Mouse (Mus musculus) liver, embryonic 13.5 days (tissue): ENCODE measurements around the gene Mdga1. TPM values are rescaled to one million over a fixed set of nuclear protein-coding genes. Genes with fewer than 3 reads are reported as not detected.
"Not testable (repeated sequence)": the region's sequence is repeated elsewhere in the genome, so short reads cannot be mapped to it uniquely, and the experiment has no call there.

Source experiments
- ATAC-seq: fragments of 200-750 bp; cut with Nextera tagmentation; 2 replicates; pipeline ENCODE4 v1.8.0; 2017; ENCODE audit warnings: low read depth, mild to moderate bottlenecking, moderate number of reproducible peaks, moderate library complexity
- DNase-seq: peaks from one replicate; pipeline ENCODE4 v3.0.0; 2022
- H3K27ac ChIP-seq: fragments of 300-500 bp; sonication (generic); 2 replicates; pipeline ENCODE4 v1.5.1; 2015; ENCODE audit warnings: moderate library complexity, mild to moderate bottlenecking, inconsistent platforms
- H3K27me3 ChIP-seq: fragments of 300-500 bp; sonication (generic); 2 replicates; pipeline ENCODE4 v1.6.1; 2015; ENCODE audit warnings: mild to moderate bottlenecking, inconsistent platforms
- H3K36me3 ChIP-seq: fragments of 300-500 bp; sonication (generic); 2 replicates; pipeline ENCODE4 v1.6.1; 2015; ENCODE audit warnings: mild to moderate bottlenecking, inconsistent platforms
- H3K4me1 ChIP-seq: fragments of 300-500 bp; sonication (generic); replicated peaks from 2 replicates; pipeline ENCODE4 v1.6.1; 2015; ENCODE audit warnings: inconsistent platforms
- H3K4me2 ChIP-seq: fragments of 300-500 bp; sonication (generic); 2 replicates; pipeline ENCODE4 v1.6.1; 2015; ENCODE audit warnings: inconsistent platforms, mild to moderate bottlenecking, moderate library complexity
- H3K4me3 ChIP-seq: fragments of 300-500 bp; sonication (generic); replicated peaks from 2 replicates; pipeline ENCODE4 v1.5.1; 2015; ENCODE audit warnings: mild to moderate bottlenecking, inconsistent platforms
- H3K9ac ChIP-seq: fragments of 300-500 bp; sonication (generic); 2 replicates; pipeline ENCODE4 v1.6.1; 2015; ENCODE audit warnings: mild to moderate bottlenecking, inconsistent platforms
- H3K9me3 ChIP-seq: fragments of 300-500 bp; sonication (generic); replicated peaks from 2 replicates; pipeline ENCODE4 v1.6.1; 2016; ENCODE audit warnings: inconsistent platforms
- WGBS: fragments of 180-500 bp; shearing (Covaris S2); methylation state at CpG from one replicate; pipeline ENCODE4 v1.1.7; 2015; ENCODE audit not compliant: insufficient replicate concordance; 5-methylcytosine and 5-hydroxymethylcytosine counted together
- polyA plus RNA-seq: library from polyadenylated mRNA; unstranded; fragments of >200 nt; fragmentation: Nextera tagmentation; extraction: Ambion mirVana; gene quantifications from 2 replicates; pipeline ENCODE4 v1.2.1, GENCODE M21; 2015

The Mdga1 gene
- polyA plus RNA-seq, 1 experiment from 2014 or later: 1.1 TPM

DNA sequence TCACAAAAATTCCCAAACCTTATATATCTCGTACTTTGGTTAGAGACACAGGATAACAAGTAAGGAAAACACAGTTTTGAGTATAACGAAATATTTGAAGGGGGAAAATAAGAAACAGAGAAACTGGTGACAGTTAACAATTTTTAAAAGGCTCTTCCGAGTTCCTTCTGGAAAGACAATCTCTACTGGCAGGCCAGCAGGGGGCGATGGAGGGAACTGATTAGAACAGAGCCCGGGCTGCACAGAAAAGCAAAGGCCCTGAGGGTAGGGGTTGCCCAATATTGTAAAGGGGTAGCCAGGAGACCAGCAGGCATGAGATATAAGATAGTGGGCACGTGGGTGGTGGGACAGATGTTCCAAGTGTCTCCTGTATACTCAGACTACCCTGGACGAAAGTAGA is 173.8 kb downstream of the Mdga1 start:
- Histone ChIP-seq H3K36me3 (no peaks in the 10 kb centered on the region), H3K9me3 (no peaks in the 10 kb centered on the region), H3K4me3 (no peak overlapping the region), H3K27ac (no peak overlapping the region), H3K27me3 (peaks cover 44% of the 10 kb centered on the region), H3K4me1 (0 out of 2 replicates have a peak, but pooled peaks cover 10% of the 10 kb centered on the region), H3K4me2 (no peak overlapping the region), H3K9ac (no peak overlapping the region)
- ATAC-seq: no peak
- DNase-seq: peak; percentile 60
- WGBS: 10% methylated on average over 7 of the region's 7 CpGs

DNA sequence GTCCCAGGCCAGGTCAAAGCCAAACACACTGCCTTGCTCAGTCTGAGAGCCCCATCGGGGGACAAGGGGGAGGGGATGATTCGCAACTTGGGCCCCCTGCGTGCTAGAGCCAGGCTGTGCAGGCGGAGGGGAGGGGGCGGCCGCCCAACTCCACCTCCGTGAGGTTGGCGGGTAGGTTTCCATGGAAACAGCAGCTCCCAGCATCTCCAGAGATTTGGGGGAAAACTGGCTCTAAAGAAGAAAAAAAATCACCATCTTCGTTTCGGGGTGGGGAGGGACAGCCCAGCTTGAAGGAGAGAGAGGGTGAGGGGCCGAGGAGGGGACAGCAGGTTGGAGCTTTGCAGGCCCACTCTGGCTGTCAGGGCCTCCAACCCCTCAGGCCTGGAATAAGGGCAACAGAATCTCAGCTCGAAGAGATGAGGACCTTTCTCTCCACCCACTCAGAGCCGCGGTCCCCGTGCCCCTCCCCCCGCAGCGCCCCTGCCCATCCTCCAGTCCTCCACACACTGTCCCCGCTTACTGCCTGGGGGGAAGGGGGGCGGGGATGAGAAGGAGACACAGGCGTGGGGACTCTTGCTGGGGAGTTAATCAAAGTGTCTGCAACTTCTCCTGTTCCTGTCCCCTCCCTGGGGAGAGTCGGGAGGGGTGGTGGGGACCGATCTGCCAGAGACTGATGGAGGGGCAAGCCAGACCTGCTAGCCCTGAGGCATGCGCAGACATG is 174.7 kb downstream of the Mdga1 start:
- ATAC-seq: no peak
- Histone ChIP-seq H3K4me3 (no peak overlapping the region), H3K9ac (no peak overlapping the region)

GRCm38 (mm10) chr17:29791531-29792050 is 178.3 kb downstream of the Mdga1 start:
- WGBS: 76% methylated on average over 9 of the region's 9 CpGs
- H3K9ac ChIP-seq: no peak overlapping the region
- no peaks in the 10 kb centered on the region for H3K9me3 ChIP-seq

More for the DNA sequence above, 174.7 kb downstream of the Mdga1 start:
- no peak overlapping the region for H3K27ac ChIP-seq
- no peaks in the 10 kb centered on the region for H3K9me3 ChIP-seq
- WGBS: 27% methylated on average over 22 of the region's 23 CpGs
- no peaks in the 10 kb centered on the region for H3K36me3 ChIP-seq
- no peak for DNase-seq
- H3K4me1 ChIP-seq: 0 out of 2 replicates have a peak, but pooled peaks cover 10% of the 10 kb centered on the region
- peaks cover 42% of the 10 kb centered on the region for H3K27me3 ChIP-seq
- H3K4me2 ChIP-seq: no peak overlapping the region

DNA sequence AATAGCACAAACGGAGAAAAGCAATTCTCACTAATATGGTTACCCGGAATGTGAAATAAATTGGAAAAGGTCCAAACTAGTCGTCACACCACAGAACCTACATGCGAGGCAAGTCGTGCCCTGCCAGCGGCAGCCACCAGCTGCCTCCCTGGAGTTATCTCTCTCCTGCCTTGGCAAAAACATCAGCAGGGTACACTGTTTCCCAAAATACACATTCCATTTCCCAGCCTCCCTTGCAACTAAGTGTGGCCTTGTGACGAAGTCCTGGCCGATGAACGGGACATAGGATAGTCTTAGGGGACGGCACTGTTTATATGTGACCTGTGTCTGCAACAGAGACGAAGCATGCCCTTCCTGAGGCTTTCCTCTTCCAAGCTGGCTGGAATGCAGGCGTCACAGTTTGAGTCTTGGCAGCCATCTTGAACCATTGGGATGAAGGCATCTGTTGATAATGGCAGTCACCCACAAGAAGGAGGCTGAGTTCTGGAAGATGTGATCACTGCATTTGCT is 179.6 kb downstream of the Mdga1 start:
- WGBS: 78% methylated on average over 12 of the region's 12 CpGs
- Histone ChIP-seq H3K4me1 (0 out of 2 replicates have a peak, but pooled peaks cover 1% of the 10 kb centered on the region), H3K9ac (no peak overlapping the region), H3K4me3 (no peak overlapping the region), H3K36me3 (no peaks in the 10 kb centered on the region), H3K9me3 (no peaks in the 10 kb centered on the region), H3K27me3 (peaks cover 14% of the 10 kb centered on the region), H3K4me2 (no peak overlapping the region), H3K27ac (no peak overlapping the region)
- ATAC-seq: no peak
- DNase-seq: no peak

More at GRCm38 (mm10) chr17:29791531-29792050, 178.3 kb downstream of the Mdga1 start:
- H3K36me3 ChIP-seq: no peaks in the 10 kb centered on the region
- H3K27me3 ChIP-seq: peaks cover 20% of the 10 kb centered on the region
- 0 out of 2 replicates have a peak, but pooled peaks cover 7% of the 10 kb centered on the region for H3K4me1 ChIP-seq
- H3K27ac ChIP-seq: no peak overlapping the region
- ATAC-seq: no peak
- H3K4me2 ChIP-seq: no peak overlapping the region
- H3K4me3 ChIP-seq: no peak overlapping the region
- no peak for DNase-seq

DNA sequence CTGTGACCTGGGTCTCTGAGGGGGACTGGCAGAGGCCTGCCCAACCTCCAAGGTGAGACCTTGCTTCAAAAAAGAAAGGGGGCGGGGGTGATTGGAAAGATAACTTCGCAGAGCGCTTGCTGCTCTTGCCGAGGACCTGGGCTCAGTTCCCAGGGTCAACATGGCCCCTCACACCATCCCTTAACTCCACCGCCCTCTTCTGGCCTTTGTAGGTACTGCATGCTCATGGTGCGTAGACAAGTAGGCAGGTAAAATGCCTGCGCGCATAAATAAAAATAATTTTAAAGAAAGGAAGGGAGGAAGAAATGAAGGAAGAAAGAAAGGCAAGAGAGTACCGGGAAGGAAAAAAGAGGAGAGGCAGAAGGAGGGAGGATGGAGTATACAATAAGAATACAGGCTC is 180.2 kb downstream of the Mdga1 start:
- 63% methylated on average over 9 of the region's 9 CpGs for WGBS
- ATAC-seq (no peak), DNase-seq (no peak)
- H3K36me3 ChIP-seq: no peaks in the 10 kb centered on the region
- no peaks in the 10 kb centered on the region for H3K4me1 ChIP-seq
- no peak overlapping the region for H3K9ac ChIP-seq
- H3K27ac ChIP-seq: no peak overlapping the region
- no peaks in the 10 kb centered on the region for H3K9me3 ChIP-seq
- H3K4me3 ChIP-seq: no peak overlapping the region
- H3K4me2 ChIP-seq: no peak overlapping the region
- H3K27me3 ChIP-seq: peaks cover 8% of the 10 kb centered on the region

DNA sequence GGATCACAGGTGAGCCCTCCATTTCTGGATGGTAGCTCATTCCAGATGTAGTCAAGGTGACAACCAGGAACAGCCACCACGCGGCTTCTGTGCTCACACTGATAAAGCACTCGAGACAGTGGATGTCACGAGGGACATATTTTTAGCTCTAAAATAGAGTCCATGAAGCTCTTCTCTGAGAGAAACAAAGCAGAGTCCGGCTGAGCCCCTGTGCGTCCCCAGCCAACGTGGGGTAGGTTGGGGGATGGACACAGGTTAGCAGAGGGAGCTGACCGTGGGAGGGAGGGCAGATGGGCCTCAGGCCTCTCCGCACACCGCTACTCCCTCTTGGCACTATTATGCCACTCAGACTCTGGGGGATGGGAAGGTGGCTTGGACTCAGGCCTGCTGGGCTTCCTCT is 181.3 kb downstream of the Mdga1 start:
- no peak for DNase-seq
- Histone ChIP-seq H3K4me1 (no peaks in the 10 kb centered on the region), H3K9ac (no peak overlapping the region), H3K27me3 (no peaks in the 10 kb centered on the region), H3K9me3 (no peaks in the 10 kb centered on the region), H3K27ac (no peak overlapping the region), H3K36me3 (no peaks in the 10 kb centered on the region), H3K4me2 (no peak overlapping the region), H3K4me3 (no peak overlapping the region)
- WGBS: 65% methylated on average over 10 of the region's 10 CpGs
- no peak for ATAC-seq

GRCm38 (mm10) chr17:29784820-29785219 is 185.1 kb downstream of the Mdga1 start:
- no peaks in the 10 kb centered on the region for H3K36me3 ChIP-seq
- H3K9ac ChIP-seq: no peak overlapping the region
- H3K27me3 ChIP-seq: no peaks in the 10 kb centered on the region
- no peaks in the 10 kb centered on the region for H3K4me1 ChIP-seq
- ATAC-seq (no peak), DNase-seq (no peak)
- no peak overlapping the region for H3K27ac ChIP-seq
- 59% methylated on average over 9 of the region's 9 CpGs for WGBS
- H3K4me2 ChIP-seq: no peak overlapping the region
- no peaks in the 10 kb centered on the region for H3K9me3 ChIP-seq
- no peak overlapping the region for H3K4me3 ChIP-seq

- H3K9me3 ChIP-seq, H3K4me3 ChIP-seq, ATAC-seq, H3K9ac ChIP-seq, H3K4me2 ChIP-seq, H3K27ac ChIP-seq, H3K36me3 ChIP-seq, H3K4me1 ChIP-seq, H3K27me3 ChIP-seq, DNase-seq: not testable (repeated sequence)
- 54% methylated on average over 4 of the region's 4 CpGs for WGBS
Measured at GRCm38 (mm10) chr17:29781472-29781871, 188.4 kb downstream of the Mdga1 start.

DNA sequence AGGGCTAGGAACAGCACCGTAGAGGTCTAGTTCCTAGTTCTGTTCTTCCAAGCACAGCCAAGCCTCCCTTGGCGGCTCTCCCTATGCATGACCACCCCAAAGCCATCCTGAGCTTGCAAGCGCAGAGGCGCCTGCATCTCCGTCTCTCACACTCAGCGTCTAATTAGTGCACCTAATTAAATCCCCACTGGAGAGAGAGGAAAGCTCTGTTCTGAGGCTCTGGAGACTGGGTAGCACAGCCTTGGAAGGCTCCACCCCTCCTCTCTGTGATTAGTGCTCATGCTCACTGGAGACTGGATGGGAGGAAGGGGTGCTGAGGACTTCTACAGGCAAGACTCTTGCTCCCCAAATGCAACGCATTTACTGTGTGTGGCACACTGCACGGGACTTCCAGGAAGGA is 191.9 kb downstream of the Mdga1 start:
- Histone ChIP-seq H3K9me3 (no peaks in the 10 kb centered on the region), H3K9ac (no peak overlapping the region), H3K4me3 (no peak overlapping the region), H3K4me2 (no peak overlapping the region), H3K4me1 (no peaks in the 10 kb centered on the region), H3K27me3 (peaks cover 21% of the 10 kb centered on the region), H3K36me3 (no peaks in the 10 kb centered on the region), H3K27ac (no peak overlapping the region)
- 68% methylated on average over 8 of the region's 8 CpGs for WGBS
- no peak for DNase-seq
- no peak for ATAC-seq

Other genes starting within 250 kb of the Mdga1 start
- 13.7 and 14.5 TPM in 2 replicates for gene Zfand3, start 34.6 kb upstream of the Mdga1 start, polyA plus RNA-seq